Mouse (Mus musculus): ENCODE data around the gene Wars. TPM values are rescaled to one million over a fixed set of nuclear protein-coding genes. Genes with fewer than 3 reads are reported as not detected.
A peak's percentile ranks its signal among the peaks of the same experiment; 100 is the strongest.

Gene Wars
- polyA plus RNA-seq, 1 experiment from 2014 or later: 96.7 TPM

- no peak overlapping the region for H3K9ac ChIP-seq
- no peak overlapping the region for H3K4me3 ChIP-seq (replicated peaks)
- peaks cover 58% of the 10 kb centered on the region for H3K4me1 ChIP-seq
- H3K27ac ChIP-seq: no peak overlapping the region
- ATAC-seq (replicated peaks; ENCODE audit: low FRiP score): no peak
- H3K4me2 ChIP-seq: 0 out of 2 replicates have a peak overlapping the region, but pooled peaks have one; percentile 28
- 74% methylated on average over 8 of the region's 8 CpGs for WGBS
- H3K9me3 ChIP-seq (replicated peaks): no peaks in the 10 kb centered on the region
- 0 out of 2 replicates have a peak, but pooled peaks cover 3% of the 10 kb centered on the region for H3K36me3 ChIP-seq
- H3K27me3 ChIP-seq: no peaks in the 10 kb centered on the region
Observed at GRCm38 (mm10) chr12:108832851-108833250, 61.1 kb downstream of the Wars start.

DNA sequence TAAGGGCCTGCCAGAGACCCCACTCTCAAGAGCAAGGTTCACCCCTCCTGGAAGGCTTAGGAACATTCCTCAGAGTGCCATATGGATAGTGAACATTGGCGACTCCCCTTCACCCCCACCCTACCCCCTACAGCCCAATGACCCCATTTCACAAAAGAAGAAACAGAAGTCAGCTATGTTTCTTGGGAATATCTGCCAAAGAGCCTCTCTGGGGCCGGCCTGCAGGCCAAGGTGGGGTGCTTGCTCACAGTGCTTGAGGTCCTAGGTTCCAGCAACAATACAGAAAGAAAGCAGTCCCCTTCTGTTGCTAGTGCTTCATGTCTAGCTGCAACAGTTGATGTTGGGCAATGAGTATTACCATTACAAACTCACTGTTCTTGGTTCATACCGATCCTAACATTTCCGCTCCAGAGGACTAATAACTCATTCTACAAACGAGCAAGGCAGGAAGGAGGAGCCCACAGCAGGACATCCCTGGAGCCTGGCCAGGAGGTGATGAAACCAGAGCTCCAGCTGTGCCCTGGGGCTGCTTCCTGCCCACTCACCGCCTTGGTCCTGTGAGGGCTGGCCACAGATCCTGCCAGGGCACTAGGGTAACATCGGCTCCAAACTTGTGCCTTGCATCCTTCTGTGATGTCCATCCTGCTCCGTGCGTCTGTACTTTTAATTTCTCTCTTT lies 61.9 kb downstream of the Wars start:
- H3K4me1 ChIP-seq: peaks cover 51% of the 10 kb centered on the region
- no peak overlapping the region for H3K4me3 ChIP-seq (replicated peaks)
- H3K9ac ChIP-seq: no peak overlapping the region
- H3K4me2 ChIP-seq: 0 out of 2 replicates have a peak overlapping the region, but pooled peaks have one; percentile 28
- peak overlapping the region; percentile 65; the same call in 1 of the 2 replicates for H3K27ac ChIP-seq
- 38% methylated on average over 9 of the region's 9 CpGs for WGBS
- no peak for ATAC-seq (replicated peaks; ENCODE audit: low FRiP score)
- H3K36me3 ChIP-seq: peaks cover 9% of the 10 kb centered on the region
- no peaks in the 10 kb centered on the region for H3K27me3 ChIP-seq
- H3K9me3 ChIP-seq (replicated peaks): no peaks in the 10 kb centered on the region

- H3K4me3 ChIP-seq (replicated peaks): no peak overlapping the region
- no peak overlapping the region for H3K9ac ChIP-seq
- no peaks in the 10 kb centered on the region for H3K9me3 ChIP-seq (replicated peaks)
- no peak overlapping the region for H3K4me2 ChIP-seq
- no peak for ATAC-seq (replicated peaks; ENCODE audit: low FRiP score)
- no peaks in the 10 kb centered on the region for H3K27me3 ChIP-seq
- WGBS: 82% methylated on average over 6 of the region's 6 CpGs
- peaks cover 21% of the 10 kb centered on the region for H3K36me3 ChIP-seq
- H3K4me1 ChIP-seq: peaks cover 42% of the 10 kb centered on the region
- no peak overlapping the region for H3K27ac ChIP-seq
Observed at GRCm38 (mm10) chr12:108830358-108830757, 63.6 kb downstream of the Wars start.

DNA sequence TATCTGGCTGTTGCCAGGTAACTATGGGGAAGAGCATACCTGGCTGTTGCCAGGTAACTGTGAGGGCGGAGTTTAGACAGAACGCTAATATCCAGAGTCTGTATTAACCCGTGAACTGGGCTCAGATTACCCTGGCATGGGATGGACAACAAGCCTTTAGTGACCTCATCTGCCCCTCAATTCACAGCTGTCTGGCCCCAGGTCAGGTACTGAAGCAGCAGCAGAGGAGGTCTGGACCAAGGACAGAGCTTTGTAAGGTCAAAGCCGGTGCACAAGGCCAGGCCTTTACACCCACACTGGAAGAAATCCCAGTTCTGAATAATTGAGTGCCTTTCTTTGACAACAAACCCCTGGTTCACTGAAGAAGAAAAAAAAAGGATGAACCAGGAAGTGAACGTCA lies 64.3 kb downstream of the Wars start:
- H3K4me1 ChIP-seq: peaks cover 35% of the 10 kb centered on the region
- no peak overlapping the region for H3K4me2 ChIP-seq
- H3K4me3 ChIP-seq (replicated peaks): no peak overlapping the region
- H3K27ac ChIP-seq: no peak overlapping the region
- H3K36me3 ChIP-seq: peaks cover 21% of the 10 kb centered on the region
- WGBS: 65% methylated on average over 5 of the region's 5 CpGs
- no peaks in the 10 kb centered on the region for H3K9me3 ChIP-seq (replicated peaks)
- H3K9ac ChIP-seq: no peak overlapping the region
- ATAC-seq (replicated peaks; ENCODE audit: low FRiP score): no peak
- H3K27me3 ChIP-seq: no peaks in the 10 kb centered on the region

DNA sequence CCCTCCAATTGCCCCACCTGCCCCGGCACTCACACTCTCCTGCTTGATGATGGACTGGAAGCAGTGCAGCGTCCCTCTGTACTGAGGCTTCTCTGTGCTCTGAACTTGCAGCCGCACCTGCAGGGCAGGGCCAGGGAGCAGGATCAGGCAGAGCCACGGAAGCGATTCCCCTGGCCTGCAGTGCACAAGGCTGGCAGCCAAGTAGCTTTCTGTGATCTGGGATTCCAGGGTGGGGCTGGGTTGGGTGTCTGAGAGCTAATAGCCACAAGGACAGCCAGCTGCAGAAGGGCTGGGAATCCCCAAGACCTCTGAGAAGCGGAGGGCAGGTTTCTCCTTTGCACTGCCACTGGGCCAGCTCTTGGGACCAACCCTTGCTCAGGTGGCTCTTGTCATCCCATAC lies 66.3 kb downstream of the Wars start:
- ATAC-seq (replicated peaks; ENCODE audit: low FRiP score): no peak
- peaks cover 26% of the 10 kb centered on the region for H3K4me1 ChIP-seq
- WGBS: 97% methylated on average over 6 of the region's 6 CpGs
- H3K9ac ChIP-seq: no peak overlapping the region
- no peaks in the 10 kb centered on the region for H3K9me3 ChIP-seq (replicated peaks)
- H3K4me3 ChIP-seq (replicated peaks): no peak overlapping the region
- H3K27me3 ChIP-seq: no peaks in the 10 kb centered on the region
- no peak overlapping the region for H3K4me2 ChIP-seq
- peaks cover 21% of the 10 kb centered on the region for H3K36me3 ChIP-seq
- H3K27ac ChIP-seq: no peak overlapping the region

DNA sequence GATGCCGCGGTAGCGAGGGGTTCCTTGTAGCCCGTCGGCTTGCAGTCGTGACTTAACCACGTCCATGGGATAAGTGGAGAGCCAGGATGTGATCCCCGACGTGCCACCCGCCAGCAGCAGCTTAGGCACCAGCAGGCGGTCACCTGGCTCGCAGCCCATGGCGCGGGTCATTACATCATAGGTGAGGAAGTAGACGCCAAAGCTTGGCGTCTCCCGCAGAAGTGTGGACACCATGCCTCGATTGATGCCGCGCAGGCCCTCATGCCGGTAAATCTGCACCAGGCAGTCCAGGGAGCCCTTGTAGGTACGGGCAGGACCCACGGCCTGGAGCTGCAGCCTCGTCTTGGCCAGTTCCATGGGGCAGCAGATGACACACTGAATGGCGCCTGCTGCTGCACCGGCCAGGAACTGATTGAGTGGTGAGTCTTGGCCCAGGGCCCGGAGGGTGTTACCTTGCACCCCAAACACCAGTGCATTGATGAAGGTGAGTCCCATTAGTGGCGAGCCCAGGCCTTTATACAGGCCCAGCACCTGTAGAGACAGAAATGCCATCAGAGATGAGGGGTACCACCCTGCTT lies 66.9 kb downstream of the Wars start:
- no peak overlapping the region for H3K9ac ChIP-seq
- H3K36me3 ChIP-seq: peaks cover 21% of the 10 kb centered on the region
- peaks cover 20% of the 10 kb centered on the region for H3K4me1 ChIP-seq
- no peak overlapping the region for H3K4me2 ChIP-seq
- no peak for ATAC-seq (replicated peaks; ENCODE audit: low FRiP score)
- no peaks in the 10 kb centered on the region for H3K9me3 ChIP-seq (replicated peaks)
- no peaks in the 10 kb centered on the region for H3K27me3 ChIP-seq
- no peak overlapping the region for H3K27ac ChIP-seq
- H3K4me3 ChIP-seq (replicated peaks): no peak overlapping the region
- WGBS: 92% methylated on average over 28 of the region's 28 CpGs

GRCm38 (mm10) chr12:108826282-108826957 lies 67.6 kb downstream of the Wars start:
- Histone ChIP-seq H3K27ac (no peak overlapping the region), H3K9ac (no peak overlapping the region), H3K36me3 (peaks cover 21% of the 10 kb centered on the region), H3K4me2 (no peak overlapping the region), H3K4me3 (replicated peaks) (no peak overlapping the region), H3K27me3 (no peaks in the 10 kb centered on the region), H3K9me3 (replicated peaks) (no peaks in the 10 kb centered on the region), H3K4me1 (peaks cover 14% of the 10 kb centered on the region; the same call in 1 of the 2 replicates)
- 93% methylated on average over 19 of the region's 19 CpGs for WGBS
- ATAC-seq (replicated peaks; ENCODE audit: low FRiP score): no peak

DNA sequence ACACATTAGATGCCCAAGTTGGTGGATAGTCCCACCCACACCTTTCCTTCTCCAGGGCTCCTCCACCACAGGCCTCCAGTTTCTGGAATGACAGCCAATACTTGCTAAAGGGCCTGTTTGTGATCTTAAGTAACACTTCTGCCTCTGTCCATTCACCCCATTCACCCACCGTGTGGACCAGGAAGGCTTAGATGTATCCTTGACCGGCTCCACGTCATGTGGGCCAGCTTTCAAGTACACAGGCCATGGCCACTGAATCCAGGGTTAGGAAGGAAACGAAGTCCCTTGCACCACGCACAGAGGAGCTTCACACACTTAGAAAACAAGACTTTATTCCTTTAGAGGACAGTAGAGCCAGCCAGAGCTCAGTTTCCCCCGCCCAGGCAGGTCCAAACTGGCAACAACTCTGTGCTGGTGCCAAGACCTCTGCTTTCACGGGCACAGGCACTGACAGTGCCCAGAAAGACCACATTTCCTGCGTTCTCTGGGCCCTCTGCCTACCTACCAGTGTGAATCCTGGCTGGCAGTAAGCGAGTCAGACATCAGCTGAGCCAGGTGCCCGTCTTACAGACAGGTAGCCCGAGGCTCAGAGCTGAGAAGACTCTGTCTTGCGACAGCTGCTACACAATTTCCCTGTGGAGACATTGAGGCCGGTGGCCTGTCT lies 68.3 kb downstream of the Wars start:
- no peak for ATAC-seq (replicated peaks; ENCODE audit: low FRiP score)
- Histone ChIP-seq H3K27me3 (no peaks in the 10 kb centered on the region), H3K4me1 (peaks cover 14% of the 10 kb centered on the region; the same call in 1 of the 2 replicates), H3K27ac (no peak overlapping the region), H3K36me3 (peaks cover 21% of the 10 kb centered on the region), H3K9me3 (replicated peaks) (no peaks in the 10 kb centered on the region), H3K4me2 (no peak overlapping the region), H3K4me3 (replicated peaks) (no peak overlapping the region), H3K9ac (no peak overlapping the region)
- WGBS: 91% methylated on average over 13 of the region's 13 CpGs

- H3K27me3 ChIP-seq: no peaks in the 10 kb centered on the region
- peaks cover 28% of the 10 kb centered on the region for H3K36me3 ChIP-seq
- peaks cover 9% of the 10 kb centered on the region; the same call in 1 of the 2 replicates for H3K4me1 ChIP-seq
- H3K27ac ChIP-seq: no peak overlapping the region
- H3K4me3 ChIP-seq (replicated peaks): no peak overlapping the region
- no peak for ATAC-seq (replicated peaks; ENCODE audit: low FRiP score)
- WGBS: 75% methylated on average over 15 of the region's 15 CpGs
- no peak overlapping the region for H3K9ac ChIP-seq
- H3K9me3 ChIP-seq (replicated peaks): no peaks in the 10 kb centered on the region
- H3K4me2 ChIP-seq: no peak overlapping the region
Observed at GRCm38 (mm10) chr12:108824225-108824874, 69.6 kb downstream of the Wars start.

- H3K36me3 ChIP-seq: peaks cover 38% of the 10 kb centered on the region
- peaks cover 8% of the 10 kb centered on the region; the same call in 1 of the 2 replicates for H3K4me1 ChIP-seq
- ATAC-seq (replicated peaks; ENCODE audit: low FRiP score): peak; percentile 70
- H3K27ac ChIP-seq: no peak overlapping the region
- no peaks in the 10 kb centered on the region for H3K27me3 ChIP-seq
- no peaks in the 10 kb centered on the region for H3K9me3 ChIP-seq (replicated peaks)
- no peak overlapping the region for H3K4me3 ChIP-seq (replicated peaks)
- no peak overlapping the region for H3K9ac ChIP-seq
- 42% methylated on average over 8 of the region's 8 CpGs for WGBS
- H3K4me2 ChIP-seq: no peak overlapping the region
Observed at GRCm38 (mm10) chr12:108823036-108823435, 70.9 kb downstream of the Wars start.

DNA sequence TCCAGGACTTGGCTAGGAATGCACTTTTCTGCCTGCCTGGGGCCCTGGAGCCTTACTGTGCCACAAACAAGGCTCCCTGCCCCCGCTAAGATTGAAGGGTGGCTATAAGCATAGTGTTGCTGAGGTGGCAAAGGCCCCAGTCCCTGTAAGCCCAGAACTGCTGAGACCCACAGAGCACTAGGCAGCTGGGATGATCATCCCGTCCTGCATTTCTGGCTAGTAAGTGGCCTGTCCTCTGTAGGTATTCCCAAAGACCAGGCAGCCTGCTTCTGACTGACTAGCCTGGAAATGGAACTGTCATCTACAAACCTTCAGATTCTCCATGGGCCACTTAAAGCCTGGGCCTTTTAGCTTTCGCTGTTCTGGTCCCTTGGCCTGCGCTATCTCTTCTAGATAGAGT lies 73.5 kb downstream of the Wars start:
- Histone ChIP-seq H3K36me3 (peaks cover 41% of the 10 kb centered on the region), H3K4me1 (peaks cover 8% of the 10 kb centered on the region; the same call in 1 of the 2 replicates), H3K9ac (no peak overlapping the region), H3K27me3 (no peaks in the 10 kb centered on the region), H3K4me3 (replicated peaks) (no peak overlapping the region), H3K9me3 (replicated peaks) (no peaks in the 10 kb centered on the region), H3K27ac (no peak overlapping the region), H3K4me2 (no peak overlapping the region)
- no peak for ATAC-seq (replicated peaks; ENCODE audit: low FRiP score)
- WGBS: 86% methylated on average over 4 of the region's 4 CpGs
